Mouse (Mus musculus) kidney, adult 2 months (tissue): Measurements from ENCODE around the gene Bhlhb9.
"Not testable (repeated sequence)": the region's sequence is repeated elsewhere in the genome, so short reads cannot be mapped to it uniquely, and the experiment has no call there.

Source experiments
- CTCF ChIP-seq: fragments of 200-500 bp; conservative IDR thresholded peaks from 2 replicates; pipeline ENCODE4 v1.5.1; 2011; ENCODE audit warnings: low read depth, mild to moderate bottlenecking, control low read depth, low read length, moderate library complexity, mixed read lengths; ENCODE audit not compliant: insufficient read depth, insufficient read length
- POLR2A ChIP-seq: fragments of 200-500 bp; IDR thresholded peaks from one replicate; pipeline ENCODE4 v1.6.1; 2011; ENCODE audit warnings: low read depth, low read length, control low read depth

DNA sequence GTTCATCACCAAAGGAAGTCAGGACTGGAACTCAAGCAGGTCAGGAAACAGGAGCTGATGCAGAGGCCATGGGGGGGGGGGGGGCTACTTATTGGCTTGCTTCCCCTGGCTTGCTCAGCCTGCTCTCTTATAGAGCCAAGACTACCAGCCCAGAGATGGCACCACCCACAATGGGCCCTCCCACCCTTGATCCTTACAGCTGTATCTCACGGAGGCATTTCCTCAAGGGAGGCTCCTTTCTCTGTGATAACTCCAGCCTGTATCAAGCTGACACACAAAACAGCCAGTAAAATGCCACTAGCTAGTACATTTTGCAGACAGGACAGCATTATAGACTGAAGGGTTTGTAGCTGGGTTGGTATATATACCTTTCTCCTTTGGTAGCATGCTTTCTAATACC lies 38.5 kb downstream of the Bhlhb9 start:
- TF ChIP-seq CTCF, POLR2A: not testable (repeated sequence)
